Mouse (Mus musculus) left cerebral cortex, adult 2 months (tissue): ENCODE measurements around the gene Arrdc1. TPM values are rescaled to one million over a fixed set of nuclear protein-coding genes. Genes with fewer than 3 reads are reported as not detected.
"Not testable (repeated sequence)": the region's sequence is repeated elsewhere in the genome, so short reads cannot be mapped to it uniquely, and the experiment has no call there.

ENCODE experiments used
- DNase-seq, 2 experiments: peaks; one replicate each; pipeline ENCODE4 v3.0.0; 2021 to 2022; ENCODE audit warnings: low spot score in 2 of 2, mixed read lengths in 1 of 2; ENCODE audit errors: extremely low spot score in 1 of 2
- H3K27ac ChIP-seq: fragments of 200-600 bp; 2 replicates; pipeline ENCODE4 v1.8.1; 2022
- H3K4me3 ChIP-seq: fragments of 200-600 bp; 2 replicates; pipeline ENCODE4 v1.8.1; 2022
- CTCF ChIP-seq: fragments of 200-600 bp; IDR thresholded peaks from 2 replicates; pipeline ENCODE4 v1.8.1; 2022; ENCODE audit warnings: antibody characterized with exemption, mild to moderate bottlenecking, moderate library complexity
- intact Hi-C: fragments of 180-260 bp; cut with DNase I; formaldehyde crosslinking; loops from one replicate; pipeline ENCODE4 v1.15.1; 2025
- long read RNA-seq, 2 experiments: library from polyadenylated mRNA; stranded (forward); transcript quantifications; one replicate each; pipeline ENCODE4 v2.0.0; 2021; ENCODE audit warnings: borderline mapping rate in 2 of 2
- total RNA-seq, 2 experiments: library from RNA; stranded (reverse); gene quantifications; 2 replicates each; pipeline ENCODE4 v1.2.3; 2021

Gene Arrdc1
- 10 to 100 TPM; 17.1 to 18.2 TPM for total RNA-seq
- long read RNA-seq, experiment 1, transcript Arrdc1-201 (8 exons, 1,666 nt): major isoform, 5 of 12 reads
- long read RNA-seq, experiment 1, partial matches to known transcripts: 2 of 12 reads
- long read RNA-seq, experiment 1, other reads (novel, unspliced or antisense): 5 of 12 reads
- long read RNA-seq, experiment 2, partial matches to known transcripts: 6 of 16 reads
- long read RNA-seq, experiment 2, other reads (novel, unspliced or antisense): 9 of 16 reads

DNA sequence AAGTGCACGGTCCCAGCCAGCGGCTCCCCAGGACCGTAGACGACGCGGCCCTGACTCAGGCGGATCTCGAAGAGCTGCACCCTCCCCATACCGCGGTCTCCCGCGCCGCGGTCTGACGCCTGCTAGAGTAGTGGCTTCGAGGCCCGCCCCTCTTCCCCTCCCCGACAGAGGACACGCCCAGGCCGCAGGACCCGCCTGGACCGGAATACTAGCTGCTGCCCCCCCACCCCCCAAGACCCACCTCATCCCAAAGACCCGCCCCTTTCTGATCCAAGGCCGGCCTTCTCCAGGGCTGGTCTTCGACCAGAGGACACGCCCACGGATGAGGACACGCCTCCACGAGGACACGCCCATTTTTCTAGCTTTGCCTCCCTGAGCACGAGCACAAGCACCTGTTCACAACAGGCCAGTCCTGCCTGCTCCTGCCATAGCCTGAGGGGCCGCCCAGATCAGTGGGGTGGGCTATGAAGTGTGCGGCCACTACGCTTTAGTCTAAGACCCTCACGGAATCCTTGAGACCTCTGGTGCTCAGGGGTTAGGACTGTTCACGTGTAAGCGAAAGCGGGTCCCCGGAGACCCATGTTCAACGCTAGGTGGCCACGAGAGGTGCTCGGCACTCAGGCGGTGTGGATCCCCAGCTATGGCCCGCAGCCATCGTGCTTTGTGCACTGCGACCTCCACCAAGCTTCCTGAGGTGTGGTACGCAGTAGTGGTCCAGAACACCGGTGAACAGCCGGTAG, at the start of gene Arrdc1:
Arrdc1 (minus strand) TSS at position 196 of the 740 bp plus-strand sequence.
- intact Hi-C loops: no loop called here
- H3K4me3 ChIP-seq: peak within 1 kb of the TSS; percentile 64
- peak; percentile 47 for TF ChIP-seq CTCF
- DNase-seq: peak; percentile 72 to 81
- peak within 1 kb of the TSS; percentile 78 for H3K27ac ChIP-seq

GRCm38 (mm10) chr2:24976960-24977359, 41.9 kb upstream of the Arrdc1 start:
- Histone ChIP-seq H3K27ac (peak overlapping the region; percentile 7; the same call in 1 of the 2 replicates), H3K4me3 (no peak overlapping the region)
- intact Hi-C loops: loop anchor here (5.0 kb wide), 1 partner anchor 75 kb away; the partner anchor contains the start of gene Nsmf
- no peak for TF ChIP-seq CTCF
- no peak for DNase-seq

- peak; percentile 60 to 68 for DNase-seq
- Histone ChIP-seq H3K27ac (peak within 1 kb of the TSS; percentile 86), H3K4me3 (peak within 1 kb of the TSS; percentile 58)
- intact Hi-C loops: loop anchor here (5.0 kb wide), 1 partner anchor 76 kb away; the partner anchor contains the start of gene Nsmf
- no peak for TF ChIP-seq CTCF
Observed at GRCm38 (mm10) chr2:24975704-24976297, 40.7 kb upstream of the Arrdc1 start, which contains the start of gene Pnpla7. Gene Pnpla7, plus strand, starts transcription at chr2:24976033.

- Histone ChIP-seq H3K4me3 (peak within 1 kb of the TSS; percentile 58), H3K27ac (peak within 1 kb of the TSS; percentile 83)
- no peak for TF ChIP-seq CTCF
- DNase-seq: peak; percentile 96
- intact Hi-C loops: loop anchor here (5.0 kb wide), 1 partner anchor 77 kb away; the partner anchor contains the start of gene Nsmf
Observed at GRCm38 (mm10) chr2:24974906-24975703, 40.1 kb upstream of the Arrdc1 start, which contains the start of gene Mrpl41. Gene Mrpl41, minus strand, starts transcription at chr2:24975098.

GRCm38 (mm10) chr2:24974452-24974851, 39.4 kb upstream of the Arrdc1 start:
- Histone ChIP-seq H3K4me3 (peak overlapping the region; percentile 58), H3K27ac (peak overlapping the region; percentile 81)
- intact Hi-C loops, DNase-seq: not testable (repeated sequence)

GRCm38 (mm10) chr2:24970386-24970785, 35.3 kb upstream of the Arrdc1 start:
- DNase-seq: no peak
- intact Hi-C loops: no loop called here

DNA sequence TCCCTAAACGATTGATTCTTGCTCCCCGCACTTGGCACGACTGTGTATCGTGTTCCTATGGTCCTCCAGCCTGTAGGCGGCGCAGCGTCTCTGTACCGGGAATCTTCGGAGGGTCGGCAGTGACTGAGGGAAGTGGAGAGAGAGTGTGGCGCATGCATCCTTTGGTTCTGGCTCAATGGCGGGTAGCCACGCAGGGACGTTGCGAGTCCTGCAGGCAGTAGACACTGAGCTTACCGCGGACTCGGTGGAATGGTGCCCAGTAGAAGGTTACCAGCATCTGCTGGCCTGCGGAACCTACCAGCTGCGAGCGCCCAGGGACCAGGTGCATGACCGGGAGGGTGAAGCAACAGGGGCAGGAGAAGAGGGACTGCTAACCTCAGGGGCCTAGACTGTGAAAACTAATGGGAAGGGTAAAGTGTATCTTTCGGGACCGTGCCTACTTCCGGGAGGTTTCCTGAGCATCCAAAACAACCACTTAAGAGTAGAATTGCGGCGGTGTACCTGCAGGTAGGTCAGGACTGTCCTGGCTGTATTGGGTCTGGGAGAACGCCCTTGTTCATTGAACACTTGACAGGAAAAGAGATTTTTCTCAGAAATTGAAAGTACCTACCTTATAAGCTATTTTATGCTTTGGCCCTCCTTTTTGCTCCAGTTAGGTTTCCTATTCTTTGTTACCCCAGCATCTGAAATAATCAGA, 27.4 kb upstream of the Arrdc1 start, which contains the start of gene Dph7:
Dph7 (plus strand) TSS at position 97 of the 697 bp plus-strand sequence.
- TF ChIP-seq CTCF: peak; percentile 91
- DNase-seq: peak; percentile 86 to 88
- Histone ChIP-seq H3K27ac (peak within 1 kb of the TSS; percentile 82), H3K4me3 (peak within 1 kb of the TSS; percentile 76)
- intact Hi-C loops: no loop called here

More at GRCm38 (mm10) chr2:24970386-24970785, 35.3 kb upstream of the Arrdc1 start:
- Histone ChIP-seq H3K27ac (no peak overlapping the region), H3K4me3 (no peak overlapping the region)
- no peak for TF ChIP-seq CTCF

GRCm38 (mm10) chr2:24960910-24961309, 25.9 kb upstream of the Arrdc1 start:
- no peak for DNase-seq
- TF ChIP-seq CTCF: peak; percentile 62
- intact Hi-C loops: no loop called here

GRCm38 (mm10) chr2:24952537-24953055, 17.5 kb upstream of the Arrdc1 start:
- no peak for TF ChIP-seq CTCF
- intact Hi-C loops: no loop called here
- no peak for DNase-seq
- Histone ChIP-seq H3K27ac (no peak overlapping the region), H3K4me3 (no peak overlapping the region)

More at GRCm38 (mm10) chr2:24960910-24961309, 25.9 kb upstream of the Arrdc1 start:
- no peak overlapping the region for H3K4me3 ChIP-seq
- H3K27ac ChIP-seq: no peak overlapping the region

- no peak for DNase-seq
- no peak for TF ChIP-seq CTCF
- intact Hi-C loops: no loop called here
- Histone ChIP-seq H3K27ac (peak overlapping the region; percentile 47), H3K4me3 (peak overlapping the region; percentile 82)
Observed at GRCm38 (mm10) chr2:24950189-24950535, 15.1 kb upstream of the Arrdc1 start.
